Comparison of ENCODE assay signal across 8 mouse cellular contexts in the genomic region with DNA sequence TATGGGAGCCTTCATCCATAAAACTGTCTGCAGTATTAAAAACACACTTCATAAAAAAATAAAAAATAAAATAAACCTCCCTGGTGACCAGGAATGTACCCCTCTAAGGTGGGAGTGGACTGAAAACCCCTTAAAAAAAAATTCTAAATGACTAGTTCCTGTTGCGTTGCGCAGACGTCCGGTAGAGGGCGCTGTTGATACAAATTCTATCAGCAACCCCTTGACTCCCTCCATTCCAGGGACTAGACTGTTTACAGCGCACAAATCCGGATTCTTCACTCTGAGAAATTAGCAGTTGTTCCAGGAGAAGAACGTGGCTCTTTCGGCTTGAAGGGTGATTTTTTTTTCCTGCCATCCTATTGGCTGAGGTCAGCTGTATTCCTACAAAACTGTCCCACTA. TPM values are rescaled to one million over a fixed set of nuclear protein-coding genes. Genes with fewer than 3 reads are reported as not detected.
A peak's percentile ranks its signal among the peaks of the same experiment; 100 is the strongest.
DNase-seq lines count a peak whose midpoint lies in the region; ATAC-seq lines count a peak whose summit lies in the region.

No protein-coding gene starts in this region.

- 11% methylated on average over 9 of the region's 9 CpGs for WGBS in neural tube, embryonic 15.5 days

- H3K4me3 ChIP-seq in neural tube, embryonic 15.5 days (replicated peaks), result no peak overlapping the region

- H3K9me3 ChIP-seq in neural tube, embryonic 15.5 days (replicated peaks), result no peaks in the 10 kb centered on the region

- H3K4me2 ChIP-seq in neural tube, embryonic 15.5 days, result no peak overlapping the region

- no peak for ATAC-seq in neural tube, embryonic 15.5 days (ENCODE audit: low FRiP score)
- no peak for ATAC-seq in erythroid progenitor cell, adult 5-6 weeks (replicated peaks; ENCODE audit: low FRiP score, poor library complexity, severe bottlenecking)

- peak; percentile 59 for DNase-seq in neural tube, embryonic 10.5 days (ENCODE audit: extremely low spot score, low spot score)
- peak; percentile 83 for DNase-seq in ZHBTc4 (ENCODE audit: low read depth, low spot score)
- DNase-seq in cerebellum, postnatal 14 days, result peak; percentile 61 to 79
- DNase-seq in induced T-regulatory cell, adult 2 months (ENCODE audit: low read depth), result peak; percentile 75
- peak; percentile 62 to 65 for DNase-seq in left cerebral cortex, postnatal 14 days (ENCODE audit: low spot score in 2 of 2)
- peak; percentile 87 for DNase-seq in retina, embryonic 14.5 days (ENCODE audit: low spot score)

- H3K27ac ChIP-seq in neural tube, embryonic 15.5 days (replicated peaks), result no peak overlapping the region

- no peaks in the 10 kb centered on the region for H3K27me3 ChIP-seq in neural tube, embryonic 15.5 days (replicated peaks)

- intact Hi-C loops in left cerebral cortex, postnatal 14 days (cut with DNase I), result loop anchor here (10.0 kb wide), 1 partner anchor 119 kb away; no protein-coding TSS in a partner anchor

- H3K36me3 ChIP-seq in neural tube, embryonic 15.5 days, result no peaks in the 10 kb centered on the region

- peaks cover 5% of the 10 kb centered on the region for H3K4me1 ChIP-seq in neural tube, embryonic 15.5 days

- H3K9ac ChIP-seq in neural tube, embryonic 15.5 days (replicated peaks), result no peak overlapping the region

RNA-seq across cellular contexts. Expression of a gene that starts 34.2 kb away (rescaled TPM):
- 0.77 and 1.2 TPM in 2 replicates for polyA plus RNA-seq in neural tube, embryonic 15.5 days (2015; fragmentation: Nextera tagmentation; extraction: Ambion mirVana)
- total RNA-seq in left cerebral cortex, postnatal 14 days (2021), result under 1 TPM in 1 of 2 experiments, not detected in 1; 0.22 TPM
- total RNA-seq in erythroid progenitor cell, adult 5-6 weeks (2015; ENCODE audit: low replicate concordance), result not detected in 2 replicates
- not detected in 2 replicates for total RNA-seq in erythroid progenitor cell, adult 5-6 weeks (2017; ENCODE audit: low replicate concordance)
